Mouse (Mus musculus) midbrain, postnatal 0 days (tissue): ENCODE measurements at regions not wholly inside any gene's neighbourhood (a gene's known extent, or its start where the extent isn't known, plus 50 kb on each side); places are given as distances from the start of the nearest gene placed in this dataset.

Experiments
- ATAC-seq: fragments of 200-750 bp; cut with Nextera tagmentation; 2 replicates; pipeline ENCODE4 v1.8.0; 2017; ENCODE audit warnings: moderate number of reproducible peaks, mild to moderate bottlenecking, moderate TSS enrichment, moderate library complexity; ENCODE audit not compliant: low FRiP score
- DNase-seq: peaks from one replicate; pipeline ENCODE4 v3.0.0-alpha.2; 2015; ENCODE audit warnings: low spot score
- H3K27ac ChIP-seq: fragments of 300-500 bp; sonication (generic); 2 replicates; pipeline ENCODE4 v1.5.1; 2014; ENCODE audit warnings: low read depth, mild to moderate bottlenecking, low read length, mixed read lengths
- H3K27me3 ChIP-seq: fragments of 300-500 bp; sonication (generic); 2 replicates; pipeline ENCODE4 v1.6.1; 2014; ENCODE audit warnings: low read length, control low read depth, mixed read lengths; ENCODE audit not compliant: insufficient read depth
- H3K36me3 ChIP-seq: fragments of 300-500 bp; sonication (generic); 2 replicates; pipeline ENCODE4 v1.6.1; 2014; ENCODE audit warnings: low read length, control low read depth, mixed read lengths; ENCODE audit not compliant: insufficient read depth
- H3K4me1 ChIP-seq: fragments of 300-500 bp; sonication (generic); 2 replicates; pipeline ENCODE4 v1.6.1; 2014; ENCODE audit warnings: mild to moderate bottlenecking, control low read depth, antibody characterized with exemption, low read length, mixed read lengths; ENCODE audit not compliant: insufficient read depth
- H3K4me2 ChIP-seq: fragments of 300-500 bp; sonication (generic); 2 replicates; pipeline ENCODE4 v1.6.1; 2014; ENCODE audit warnings: low read depth, mild to moderate bottlenecking, low read length, mixed read lengths; ENCODE audit not compliant: poor library complexity, severe bottlenecking
- H3K4me3 ChIP-seq: fragments of 300-500 bp; sonication (generic); 2 replicates; pipeline ENCODE4 v1.5.1; 2014; ENCODE audit warnings: low read depth, mild to moderate bottlenecking, low read length, moderate library complexity
- H3K9ac ChIP-seq: fragments of 300-500 bp; sonication (generic); replicated peaks from 2 replicates; pipeline ENCODE4 v1.6.1; 2014; ENCODE audit warnings: mild to moderate bottlenecking, low read length, moderate library complexity, mixed read lengths; ENCODE audit not compliant: poor library complexity, severe bottlenecking
- H3K9me3 ChIP-seq: fragments of 300-500 bp; sonication (generic); 2 replicates; pipeline ENCODE4 v1.6.1; 2016; ENCODE audit warnings: low read length, control low read depth
- CTCF ChIP-seq: IDR thresholded peaks from 2 replicates; pipeline ENCODE4 v1.5.1; 2016; ENCODE audit warnings: antibody characterized with exemption, mild to moderate bottlenecking
- WGBS: fragments of 180-500 bp; shearing (Covaris S2); extraction: QIAGEN DNeasy Blood & Tissue Kit; methylation state at CpG from one replicate; pipeline ENCODE4 v1.1.7; 2014; 5-methylcytosine and 5-hydroxymethylcytosine counted together

DNA sequence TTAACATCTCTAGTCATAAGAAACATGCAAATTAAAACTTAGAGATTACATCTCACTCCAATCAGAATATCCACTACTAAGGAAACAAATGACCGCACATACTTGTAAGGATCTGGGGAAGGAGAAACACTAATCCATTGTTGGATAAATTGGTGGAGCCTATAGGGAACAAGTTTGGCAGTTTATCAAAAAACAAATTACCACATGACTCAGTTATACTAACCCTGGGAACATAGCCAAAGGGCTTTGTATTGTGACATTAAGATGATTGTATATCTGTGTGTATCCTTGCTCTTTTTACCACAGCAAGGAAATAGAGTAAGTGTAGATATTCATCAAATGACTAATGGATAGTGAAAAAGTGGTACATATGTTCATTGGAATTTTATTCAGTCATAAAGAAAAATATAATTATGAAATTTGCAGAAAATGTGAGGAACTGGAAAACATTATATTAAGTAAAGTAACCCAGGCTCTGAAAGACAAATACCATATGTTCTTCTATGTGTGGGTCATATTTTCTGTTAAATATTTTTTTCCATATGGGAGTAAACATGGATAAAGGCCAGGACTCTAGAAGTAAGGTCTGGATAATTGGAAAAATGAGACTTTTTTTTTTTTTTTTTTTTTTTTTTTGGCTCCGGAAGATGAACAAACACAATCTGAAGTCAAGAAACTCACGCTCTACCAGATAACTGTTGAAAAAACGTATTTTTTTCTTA is 430.6 kb downstream of the Dmac1 start:
- no peak for TF ChIP-seq CTCF
- Histone ChIP-seq H3K9ac (no peak overlapping the region), H3K27ac (no peak overlapping the region), H3K4me3 (no peak overlapping the region), H3K27me3 (no peaks in the 10 kb centered on the region), H3K4me1 (no peaks in the 10 kb centered on the region), H3K36me3 (no peaks in the 10 kb centered on the region), H3K4me2 (no peak overlapping the region), H3K9me3 (no peaks in the 10 kb centered on the region)
- WGBS, result 79% methylated on average over 4 of the region's 4 CpGs
- ATAC-seq, result no peak
- peak; percentile 57 for DNase-seq

GRCm38 (mm10) chr4:74798173-74798799 is 479.8 kb downstream of the Dmac1 start:
- 56% methylated on average over 2 of the region's 2 CpGs for whole genome bisulfite sequencing

DNA sequence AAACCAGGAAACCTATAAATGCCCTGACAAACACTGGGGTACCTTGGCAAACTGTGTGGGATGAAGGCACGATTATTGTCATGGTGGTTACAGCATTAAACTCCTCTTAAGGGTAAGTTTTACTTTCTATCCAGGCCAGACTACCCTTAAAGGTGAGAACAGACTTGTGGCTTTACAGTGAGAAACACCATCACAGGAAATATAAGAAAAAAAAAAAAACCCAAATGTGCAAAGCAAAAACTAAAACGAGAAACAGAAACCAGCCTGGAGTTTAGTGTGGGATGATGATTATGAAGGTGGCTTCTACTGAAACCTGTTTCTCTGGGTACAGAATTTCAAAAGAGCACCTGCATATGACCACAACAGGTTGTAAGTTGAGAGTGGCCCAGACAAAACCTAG is 480.6 kb downstream of the Dmac1 start:
- H3K27me3 ChIP-seq, result no peaks in the 10 kb centered on the region
- no peak for DNase-seq
- H3K9me3 ChIP-seq, result no peaks in the 10 kb centered on the region
- H3K27ac ChIP-seq, result no peak overlapping the region
- no peak overlapping the region for H3K4me3 ChIP-seq
- no peak for ATAC-seq
- no peaks in the 10 kb centered on the region for H3K4me1 ChIP-seq
- no peak for TF ChIP-seq CTCF
- 85% methylated on average over 2 of the region's 2 CpGs for WGBS
- no peak overlapping the region for H3K9ac ChIP-seq
- no peaks in the 10 kb centered on the region for H3K36me3 ChIP-seq
- no peak overlapping the region for H3K4me2 ChIP-seq

More at GRCm38 (mm10) chr4:74798173-74798799, 479.8 kb downstream of the Dmac1 start:
- no peak overlapping the region for H3K9ac ChIP-seq
- H3K4me1 ChIP-seq, result no peaks in the 10 kb centered on the region
- H3K4me2 ChIP-seq, result no peak overlapping the region
- no peak for DNase-seq
- no peak overlapping the region for H3K4me3 ChIP-seq
- no peak for TF ChIP-seq CTCF
- H3K27ac ChIP-seq, result no peak overlapping the region
- H3K36me3 ChIP-seq, result no peaks in the 10 kb centered on the region
- no peaks in the 10 kb centered on the region for H3K27me3 ChIP-seq
- no peaks in the 10 kb centered on the region for H3K9me3 ChIP-seq
- no peak for ATAC-seq

GRCm38 (mm10) chr4:74796676-74797075 is 481.4 kb downstream of the Dmac1 start:
- Histone ChIP-seq H3K36me3 (no peaks in the 10 kb centered on the region), H3K4me1 (no peaks in the 10 kb centered on the region), H3K27me3 (no peaks in the 10 kb centered on the region), H3K9me3 (no peaks in the 10 kb centered on the region), H3K4me2 (no peak overlapping the region), H3K9ac (no peak overlapping the region), H3K27ac (no peak overlapping the region), H3K4me3 (no peak overlapping the region)
- no peak for ATAC-seq
- TF ChIP-seq CTCF, result peak; percentile 35; the same call in 1 of the 2 replicates
- DNase-seq, result peak; percentile 34

- Histone ChIP-seq H3K9ac (no peak overlapping the region), H3K4me3 (no peak overlapping the region), H3K4me1 (no peaks in the 10 kb centered on the region), H3K27me3 (no peaks in the 10 kb centered on the region), H3K4me2 (no peak overlapping the region), H3K36me3 (no peaks in the 10 kb centered on the region), H3K9me3 (no peaks in the 10 kb centered on the region), H3K27ac (no peak overlapping the region)
- no peak for TF ChIP-seq CTCF
- no peak for DNase-seq
- WGBS, result 82% methylated on average over 2 of the region's 2 CpGs
- ATAC-seq, result no peak
Measured at GRCm38 (mm10) chr4:74747985-74748384, 505.7 kb downstream of the Kdm4c start.

DNA sequence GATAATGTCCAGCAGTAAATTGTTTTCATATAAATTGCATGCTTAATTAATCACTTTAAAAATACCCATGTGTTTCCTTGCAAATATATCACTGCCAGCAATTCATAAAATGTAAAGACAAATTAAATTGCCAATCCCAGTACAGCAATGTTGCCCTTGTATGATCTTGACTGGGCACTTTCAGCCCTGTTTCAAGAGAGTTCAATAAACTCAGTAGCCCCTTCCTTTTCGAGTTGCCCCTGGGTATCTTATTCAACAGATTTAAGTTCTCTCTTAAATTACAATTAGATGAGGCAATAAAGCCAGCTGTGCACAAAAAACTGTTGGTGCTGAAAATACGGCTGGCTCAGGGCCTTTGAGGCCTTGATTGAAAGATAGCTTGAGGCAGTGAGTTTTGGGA is 497.3 kb downstream of the Kdm4c start:
- H3K4me2 ChIP-seq, result no peak overlapping the region
- no peaks in the 10 kb centered on the region for H3K4me1 ChIP-seq
- WGBS, result 59% methylated on average over 2 of the region's 2 CpGs
- H3K27me3 ChIP-seq, result no peaks in the 10 kb centered on the region
- H3K36me3 ChIP-seq, result no peaks in the 10 kb centered on the region
- no peaks in the 10 kb centered on the region for H3K9me3 ChIP-seq
- TF ChIP-seq CTCF, result no peak
- no peak overlapping the region for H3K4me3 ChIP-seq
- no peak overlapping the region for H3K27ac ChIP-seq
- H3K9ac ChIP-seq, result no peak overlapping the region
- ATAC-seq, result no peak
- DNase-seq, result peak; percentile 4
